Mouse (Mus musculus): ENCODE data around the gene 2510039O18Rik. TPM values are rescaled to one million over a fixed set of nuclear protein-coding genes. Genes with fewer than 3 reads are reported as not detected.

2510039O18Rik gene
- total RNA-seq, 2 experiments from 2014 or later = 27.0 to 27.9 TPM

DNA sequence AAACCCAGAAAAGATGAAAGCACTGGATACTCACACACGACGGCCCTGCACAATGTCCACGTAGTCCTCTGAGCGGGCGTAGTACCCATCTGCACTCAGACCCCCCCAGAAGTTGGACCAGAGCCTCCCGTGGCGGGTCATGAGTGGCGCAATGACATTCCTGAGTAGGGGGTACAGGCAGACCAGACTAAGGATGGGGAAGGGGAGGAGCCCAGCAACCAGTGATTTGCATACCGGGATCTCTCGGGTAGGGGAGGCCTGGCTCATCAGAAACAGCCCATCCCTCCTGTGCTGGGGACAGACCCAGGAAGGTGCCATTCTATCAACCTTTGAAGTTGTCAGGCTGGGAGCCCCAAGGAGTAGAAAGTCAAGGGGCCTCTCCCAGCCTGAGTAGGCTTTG is 19.7 kb upstream of the 2510039O18Rik start:
- Histone ChIP-seq H3K27ac (no peak overlapping the region), H3K4me3 (no peak overlapping the region)
- no peak for DNase-seq (ENCODE audit: low spot score in 2 of 2)
- no peak for TF ChIP-seq CTCF (conservative IDR thresholded peaks at IDR 0.05)

DNA sequence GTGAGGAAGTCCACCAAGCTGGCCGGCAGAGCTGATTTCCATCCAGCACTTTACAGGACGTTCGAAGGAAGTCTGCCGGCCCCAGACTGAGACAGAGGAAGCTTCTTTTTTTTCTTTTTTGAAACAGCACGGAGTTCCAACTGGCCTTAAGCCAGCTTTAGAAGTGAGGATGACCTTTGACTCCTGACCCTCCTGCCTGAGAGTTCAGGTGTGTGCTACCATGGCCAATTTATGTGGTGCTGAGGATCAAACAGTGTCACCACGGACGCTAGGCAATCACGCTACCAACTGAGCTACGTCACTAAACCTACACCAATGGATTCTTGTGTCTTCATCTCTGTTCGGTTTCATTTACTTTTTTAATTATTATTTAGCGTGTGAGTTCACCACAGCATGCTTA is 18.4 kb upstream of the 2510039O18Rik start:
- Histone ChIP-seq H3K4me3 (no peak overlapping the region), H3K27ac (no peak overlapping the region)
- TF ChIP-seq CTCF (conservative IDR thresholded peaks at IDR 0.05) = no peak
- no peak for DNase-seq (ENCODE audit: low spot score in 2 of 2)

DNA sequence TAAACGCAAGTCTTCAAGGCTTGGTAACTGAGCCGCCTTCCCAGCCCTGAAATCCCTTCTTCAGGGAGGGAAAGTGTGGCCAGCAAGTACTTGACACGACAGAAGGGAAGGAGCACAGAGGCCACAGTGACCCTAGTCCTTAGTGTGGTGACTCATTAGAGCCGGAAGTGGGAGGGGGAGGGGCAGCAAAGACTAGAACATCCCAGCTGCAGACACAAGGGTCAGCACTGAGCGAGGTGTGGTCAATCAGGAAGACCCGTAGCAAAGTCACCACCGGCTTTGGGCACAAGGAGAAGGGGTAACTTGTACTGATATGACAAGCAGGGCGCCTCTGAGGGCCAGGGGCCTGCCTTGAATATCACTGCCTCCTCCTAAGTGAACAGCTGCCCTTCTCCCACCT is 13.0 kb upstream of the 2510039O18Rik start:
- Histone ChIP-seq H3K27ac (no peak overlapping the region), H3K4me3 (no peak overlapping the region)
- no peak for TF ChIP-seq CTCF (conservative IDR thresholded peaks at IDR 0.05)
- no peak for DNase-seq (ENCODE audit: low spot score in 2 of 2)

DNA sequence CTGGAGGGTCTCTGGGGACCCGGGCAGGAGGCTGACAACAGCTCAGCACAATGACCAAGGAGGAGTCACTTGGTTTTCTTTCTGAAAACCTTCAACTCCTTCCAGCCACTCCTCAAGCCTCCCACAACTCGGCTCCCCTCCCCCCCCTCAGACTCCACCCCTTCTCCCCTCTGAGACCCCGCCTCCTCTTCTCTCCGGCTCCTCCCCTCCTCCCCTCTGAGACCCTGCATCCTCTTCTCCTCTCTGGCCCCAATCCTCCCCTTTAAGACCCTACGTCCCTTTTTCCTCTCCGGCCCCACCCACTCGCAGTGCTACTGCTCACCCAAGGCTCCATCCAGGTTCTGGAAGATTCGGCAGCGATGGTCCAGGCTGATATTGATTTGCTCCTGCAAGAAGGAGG is 12.6 kb upstream of the 2510039O18Rik start:
- TF ChIP-seq CTCF (conservative IDR thresholded peaks at IDR 0.05) = no peak
- no peak for DNase-seq (ENCODE audit: low spot score in 2 of 2)
- Histone ChIP-seq H3K4me3 (no peak overlapping the region), H3K27ac (no peak overlapping the region)

DNA sequence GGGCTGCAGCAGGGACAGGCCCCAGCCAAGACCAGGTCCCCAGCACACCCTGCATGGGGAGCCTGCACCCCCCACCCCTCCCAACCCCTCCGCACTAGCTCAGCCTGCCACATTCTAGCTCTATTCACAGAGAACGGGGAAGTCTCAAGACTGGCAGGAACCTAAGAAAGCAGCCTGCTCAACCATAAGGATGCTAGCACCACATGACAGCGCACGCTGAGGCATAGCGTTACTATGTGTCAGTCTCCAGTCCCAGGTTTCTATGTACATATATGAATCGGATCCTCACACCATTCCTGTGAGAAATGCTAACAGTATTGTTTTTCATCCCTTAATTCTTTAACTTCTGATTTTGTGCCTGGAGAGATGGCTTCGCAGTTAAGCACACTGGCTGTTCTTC is 12.2 kb upstream of the 2510039O18Rik start:
- Histone ChIP-seq H3K27ac (no peak overlapping the region), H3K4me3 (no peak overlapping the region)
- no peak for DNase-seq (ENCODE audit: low spot score in 2 of 2)
- no peak for TF ChIP-seq CTCF (conservative IDR thresholded peaks at IDR 0.05)

DNA sequence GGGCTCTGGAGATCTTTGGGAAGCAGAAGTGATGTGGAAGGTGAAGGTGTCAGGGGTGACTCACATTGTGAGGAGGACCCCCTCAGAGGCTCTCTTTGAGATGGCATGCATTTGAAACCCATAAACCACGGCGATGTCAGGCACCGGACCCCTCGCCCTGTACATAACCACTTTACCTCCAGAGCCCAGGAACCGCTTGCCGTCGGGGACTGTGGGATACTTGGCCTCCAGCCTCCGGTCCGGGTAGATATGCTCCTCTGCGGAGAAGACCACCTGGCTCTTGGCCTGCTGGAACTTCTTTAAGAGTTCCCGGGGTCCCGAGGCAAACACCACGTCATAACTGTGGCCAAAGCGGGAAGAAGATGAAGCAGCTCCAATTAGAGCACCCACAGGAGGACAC is 9.7 kb upstream of the 2510039O18Rik start:
- no peak for TF ChIP-seq CTCF (conservative IDR thresholded peaks at IDR 0.05)
- DNase-seq (ENCODE audit: low spot score in 2 of 2) = no peak
- no peak overlapping the region for H3K27ac ChIP-seq
- H3K4me3 ChIP-seq = no peak overlapping the region

DNA sequence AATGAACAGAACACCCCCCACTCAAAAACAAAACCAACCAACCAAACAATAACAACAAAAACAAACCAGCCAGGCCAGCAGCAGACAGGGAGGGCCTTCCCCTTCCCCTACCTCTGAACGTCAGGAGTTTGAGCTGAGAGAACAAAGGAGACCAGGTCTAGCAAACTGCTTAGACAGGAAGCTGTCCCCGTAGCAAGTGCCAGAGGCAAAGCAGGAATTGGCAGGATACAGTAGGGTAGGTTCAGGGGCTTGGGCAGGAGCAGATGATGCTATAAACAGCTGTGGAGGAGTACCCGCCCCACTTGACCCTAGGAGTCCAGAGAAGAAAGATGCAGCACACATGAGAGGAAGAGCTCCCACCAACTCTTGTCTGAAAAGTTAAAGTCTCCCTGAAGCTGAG is 6.6 kb upstream of the 2510039O18Rik start:
- no peak for DNase-seq (ENCODE audit: low spot score in 2 of 2)
- no peak for TF ChIP-seq CTCF (conservative IDR thresholded peaks at IDR 0.05)
- Histone ChIP-seq H3K4me3 (no peak overlapping the region), H3K27ac (no peak overlapping the region)

DNA sequence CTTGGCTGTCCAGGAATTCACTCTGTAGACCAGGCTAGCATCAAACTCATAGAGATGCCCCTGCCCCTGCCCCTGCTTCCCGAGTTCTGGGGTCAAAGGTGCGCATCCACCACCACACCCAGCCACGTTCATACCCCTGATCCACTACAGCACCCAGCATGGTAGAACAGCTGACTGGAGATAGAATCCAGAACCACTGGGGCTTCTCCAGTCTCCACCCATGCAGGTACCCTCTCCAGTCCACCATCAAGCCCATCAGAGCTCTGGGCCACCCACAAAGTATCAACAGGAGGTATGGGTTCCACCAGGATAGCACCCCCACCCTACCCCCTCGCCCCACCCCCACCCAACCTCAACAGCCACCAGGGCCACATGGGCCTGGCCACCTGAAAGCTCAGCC is 6.1 kb upstream of the 2510039O18Rik start:
- Histone ChIP-seq H3K4me3 (no peak overlapping the region), H3K27ac (no peak overlapping the region)
- no peak for TF ChIP-seq CTCF (conservative IDR thresholded peaks at IDR 0.05)
- DNase-seq (ENCODE audit: low spot score in 2 of 2) = no peak

DNA sequence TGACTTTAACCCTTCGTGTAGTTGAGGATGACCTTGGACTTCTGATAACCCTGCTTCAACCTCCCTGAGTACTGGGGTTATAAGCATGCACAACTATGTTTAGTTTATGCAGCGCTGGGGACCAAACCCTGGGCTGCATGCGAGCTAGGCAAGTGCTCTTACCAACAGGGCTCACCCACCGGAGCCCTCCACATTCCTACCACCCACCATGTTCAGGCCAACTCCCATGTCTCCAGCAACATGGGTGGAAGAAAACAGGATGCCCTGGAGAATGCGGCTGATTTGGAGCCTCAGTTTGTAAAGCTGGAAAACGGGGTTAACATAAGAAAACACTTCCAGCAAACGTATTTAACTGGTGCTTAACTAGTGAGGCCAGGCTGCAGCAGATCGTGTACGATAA is 4.8 kb upstream of the 2510039O18Rik start:
- Histone ChIP-seq H3K4me3 (peak overlapping the region; percentile 82), H3K27ac (peak overlapping the region; percentile 89)
- DNase-seq (ENCODE audit: low spot score in 2 of 2) = no peak
- TF ChIP-seq CTCF (conservative IDR thresholded peaks at IDR 0.05) = no peak

DNA sequence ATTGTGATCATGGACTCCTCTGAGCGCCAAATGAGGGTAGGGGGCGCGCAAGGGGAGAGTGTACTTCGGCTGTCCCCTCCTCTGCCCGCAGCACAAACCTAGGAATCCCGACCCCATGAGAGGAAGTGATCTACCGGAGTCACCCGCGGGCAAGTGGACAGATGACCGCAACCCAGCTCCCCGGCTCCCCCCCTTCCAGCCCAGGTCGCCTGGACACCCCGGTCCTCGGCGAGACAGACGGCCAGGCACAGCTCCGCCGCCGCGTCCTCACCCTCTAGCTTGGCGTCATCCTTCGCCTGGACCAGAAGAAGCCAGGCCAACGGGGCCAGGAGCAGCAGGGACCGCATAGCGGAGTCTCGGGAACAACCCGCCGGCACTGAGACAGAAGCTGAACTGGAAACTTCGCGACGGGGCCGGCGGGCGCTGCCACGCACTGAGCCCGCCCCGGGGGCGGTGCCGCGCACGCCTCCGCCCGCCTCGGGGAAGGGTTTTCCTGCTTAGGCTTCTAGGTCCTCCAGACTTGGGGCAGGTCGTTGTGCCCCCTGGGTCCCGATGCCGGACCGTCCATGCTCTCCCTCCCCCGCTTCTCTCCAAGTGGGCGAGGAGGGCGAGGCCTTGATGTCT is 4.3 kb upstream of the 2510039O18Rik start, which contains the start of gene Plod1:
Gene Plod1 (minus strand): TSS at position 437 of the 624 bp plus-strand sequence.
- peak within 1 kb of the TSS; percentile 82 for H3K4me3 ChIP-seq
- no peak for TF ChIP-seq CTCF (conservative IDR thresholded peaks at IDR 0.05)
- peak within 1 kb of the TSS; percentile 89 for H3K27ac ChIP-seq
- DNase-seq (ENCODE audit: low spot score in 2 of 2) = peak; percentile 79 to 80

DNA sequence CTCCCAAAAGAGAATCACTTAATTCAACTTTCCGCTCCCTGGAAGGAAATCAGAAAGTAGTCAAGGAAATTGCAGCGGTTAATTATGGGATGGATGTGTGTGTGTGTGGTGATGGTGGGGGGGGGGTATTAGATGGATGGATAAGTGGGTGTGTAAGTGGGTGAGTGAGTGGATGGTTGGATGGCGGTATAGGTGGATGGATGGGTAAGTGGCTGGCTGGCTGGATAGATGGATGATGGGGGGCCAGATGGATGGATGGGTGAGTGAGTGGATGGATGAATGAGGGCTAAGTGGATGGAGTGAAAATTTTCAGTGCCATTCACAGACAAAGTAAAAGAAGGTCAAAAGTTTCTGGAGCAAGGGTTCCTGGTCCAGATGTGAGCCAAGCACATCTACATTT is 3.7 kb upstream of the 2510039O18Rik start:
- peak overlapping the region; percentile 89 for H3K27ac ChIP-seq
- DNase-seq (ENCODE audit: low spot score in 2 of 2) = no peak
- H3K4me3 ChIP-seq = peak overlapping the region; percentile 82
- TF ChIP-seq CTCF (conservative IDR thresholded peaks at IDR 0.05) = no peak

DNA sequence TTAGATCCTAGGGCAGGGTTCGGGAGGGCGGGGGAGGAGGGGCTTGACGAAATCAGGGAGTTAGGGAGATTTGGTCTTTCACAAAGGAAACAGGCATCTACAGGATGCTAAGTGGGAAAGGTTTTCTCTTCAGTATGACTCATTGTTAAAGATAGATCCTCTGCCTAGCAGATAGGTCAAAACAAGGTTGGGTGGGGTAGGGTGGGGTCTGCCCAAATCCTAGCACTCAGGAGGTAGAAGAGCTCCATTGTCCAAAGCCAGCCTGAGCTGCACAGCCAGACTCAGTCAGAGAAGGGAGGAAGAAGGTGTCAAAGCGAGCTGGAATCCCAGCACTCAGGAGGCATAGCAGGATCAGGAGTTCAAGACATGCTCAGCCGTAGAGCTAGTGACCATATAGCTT is 3.2 kb upstream of the 2510039O18Rik start:
- peak overlapping the region; percentile 87; the same call in 1 of the 2 replicates for H3K27ac ChIP-seq
- H3K4me3 ChIP-seq = no peak overlapping the region
- DNase-seq (ENCODE audit: low spot score in 2 of 2) = no peak
- TF ChIP-seq CTCF (conservative IDR thresholded peaks at IDR 0.05) = no peak

DNA sequence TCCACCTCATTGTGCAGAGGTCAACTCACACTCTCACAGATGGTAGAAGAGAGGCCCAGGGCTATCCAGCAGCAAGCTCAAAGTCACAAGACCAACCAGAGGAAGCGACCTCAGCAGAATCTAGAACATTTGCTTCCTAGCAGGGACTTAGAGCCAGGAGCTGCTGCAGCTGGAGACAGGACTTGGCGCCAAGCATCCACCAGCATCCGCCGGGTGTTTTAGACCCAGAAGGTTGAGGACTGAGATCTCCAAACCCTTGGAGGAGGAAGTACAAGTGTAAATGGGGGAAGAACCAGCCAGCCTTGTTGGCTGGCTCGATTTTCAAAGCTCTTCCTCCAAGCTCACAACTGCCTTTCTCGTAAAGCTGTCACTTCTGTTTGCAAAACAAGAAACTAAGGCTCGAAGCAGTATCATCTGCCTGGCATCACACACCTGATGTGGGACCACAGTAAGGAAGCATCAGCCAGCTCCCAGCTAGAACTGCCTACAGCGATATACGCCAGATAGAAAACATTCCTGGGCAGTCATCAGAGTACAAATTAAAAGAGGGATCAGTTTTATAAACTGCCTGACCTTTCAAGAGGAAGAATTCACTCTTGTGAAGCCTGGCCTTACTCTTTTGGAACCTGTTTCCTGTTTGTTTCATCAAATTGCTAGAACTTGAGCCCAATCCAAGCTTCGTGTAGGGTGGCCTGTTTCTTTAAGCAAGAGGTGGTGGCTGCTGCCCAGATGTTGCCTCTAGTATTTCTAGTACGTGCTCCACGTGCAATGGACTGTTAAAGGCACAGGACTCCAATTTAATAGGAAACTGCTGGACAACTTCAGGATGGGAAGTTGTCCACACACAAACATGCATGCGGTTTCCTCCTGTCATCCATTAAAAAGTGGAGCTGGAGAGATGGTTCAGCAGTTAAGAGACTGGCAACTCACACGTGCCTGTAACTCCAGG is 2.3 kb upstream of the 2510039O18Rik start:
- no peak overlapping the region for H3K4me3 ChIP-seq
- no peak for DNase-seq (ENCODE audit: low spot score in 2 of 2)
- H3K27ac ChIP-seq = peak overlapping the region; percentile 87
- no peak for TF ChIP-seq CTCF (conservative IDR thresholded peaks at IDR 0.05)
